Mouse (Mus musculus): ENCODE results near the gene Zfp938. TPM values are rescaled to one million over a fixed set of nuclear protein-coding genes. Genes with fewer than 3 reads are reported as not detected.

The Zfp938 gene
- 16.4 and 17.0 TPM in 2 replicates for polyA plus RNA-seq (2015; fragmentation: Nextera tagmentation; extraction: Ambion mirVana)

GRCm38 (mm10) chr10:82240742-82241400, at the start of gene Zfp938:
Gene Zfp938, minus strand, starts transcription at chr10:82241280.
- Histone ChIP-seq H3K4me2 (ENCODE audit: low read length) (peak within 1 kb of the TSS; percentile 59), H3K4me1 (replicated peaks; ENCODE audit: insufficient read depth, low read length) (0 out of 2 replicates have a peak, but pooled peaks cover 3% of the 10 kb centered on the region), H3K36me3 (ENCODE audit: insufficient read depth, low read length) (no peaks in the 10 kb centered on the region), H3K4me3 (replicated peaks; ENCODE audit: low read depth, low read length) (peak within 1 kb of the TSS; percentile 55), H3K27ac (peak within 1 kb of the TSS; percentile 67), H3K9me3 (replicated peaks; ENCODE audit: low read length) (no peaks in the 10 kb centered on the region), H3K27me3 (ENCODE audit: insufficient read depth, low read length) (no peaks in the 10 kb centered on the region), H3K9ac (ENCODE audit: low read depth, low read length) (peak within 1 kb of the TSS; percentile 60)
- no peak for TF ChIP-seq CTCF (IDR thresholded peaks at IDR 0.05; ENCODE audit: low read depth)
- DNase-seq (ENCODE audit: low spot score) (peak; percentile 96), ATAC-seq (replicated peaks; ENCODE audit: low FRiP score, low read depth) (peak; percentile 99)
- 2% methylated on average over 27 of the region's 27 CpGs for WGBS

- H3K27me3 ChIP-seq (ENCODE audit: insufficient read depth, low read length): no peaks in the 10 kb centered on the region
- H3K9me3 ChIP-seq (replicated peaks; ENCODE audit: low read length): no peaks in the 10 kb centered on the region
- no peak for ATAC-seq (replicated peaks; ENCODE audit: low FRiP score, low read depth)
- 89% methylated on average over 2 of the region's 2 CpGs for WGBS
- H3K27ac ChIP-seq: no peak overlapping the region
- no peak for TF ChIP-seq CTCF (IDR thresholded peaks at IDR 0.05; ENCODE audit: low read depth)
- H3K9ac ChIP-seq (ENCODE audit: low read depth, low read length): no peak overlapping the region
- H3K36me3 ChIP-seq (ENCODE audit: insufficient read depth, low read length): no peaks in the 10 kb centered on the region
- DNase-seq (ENCODE audit: low spot score): no peak
- H3K4me1 ChIP-seq (replicated peaks; ENCODE audit: insufficient read depth, low read length): no peaks in the 10 kb centered on the region
- H3K4me2 ChIP-seq (ENCODE audit: low read length): no peak overlapping the region
- H3K4me3 ChIP-seq (replicated peaks; ENCODE audit: low read depth, low read length): no peak overlapping the region
Observed at GRCm38 (mm10) chr10:82257331-82257730, 16.3 kb upstream of the Zfp938 start.

- DNase-seq (ENCODE audit: low spot score): no peak
- Histone ChIP-seq H3K4me1 (replicated peaks; ENCODE audit: insufficient read depth, low read length) (0 out of 2 replicates have a peak, but pooled peaks cover 3% of the 10 kb centered on the region), H3K27ac (no peak overlapping the region), H3K36me3 (ENCODE audit: insufficient read depth, low read length) (no peaks in the 10 kb centered on the region), H3K9ac (ENCODE audit: low read depth, low read length) (no peak overlapping the region), H3K4me3 (replicated peaks; ENCODE audit: low read depth, low read length) (no peak overlapping the region), H3K9me3 (replicated peaks; ENCODE audit: low read length) (no peaks in the 10 kb centered on the region), H3K4me2 (ENCODE audit: low read length) (no peak overlapping the region), H3K27me3 (ENCODE audit: insufficient read depth, low read length) (no peaks in the 10 kb centered on the region)
- ATAC-seq (replicated peaks; ENCODE audit: low FRiP score, low read depth): no peak
- TF ChIP-seq CTCF (IDR thresholded peaks at IDR 0.05; ENCODE audit: low read depth): no peak
Observed at GRCm38 (mm10) chr10:82245021-82245420, 3.9 kb upstream of the Zfp938 start.

- WGBS: 64% methylated on average over 5 of the region's 5 CpGs
- H3K27me3 ChIP-seq (ENCODE audit: insufficient read depth, low read length): no peaks in the 10 kb centered on the region
- H3K36me3 ChIP-seq (ENCODE audit: insufficient read depth, low read length): no peaks in the 10 kb centered on the region
- peak overlapping the region; percentile 59 for H3K4me2 ChIP-seq (ENCODE audit: low read length)
- DNase-seq (ENCODE audit: low spot score) (no peak), ATAC-seq (replicated peaks; ENCODE audit: low FRiP score, low read depth) (no peak)
- H3K9me3 ChIP-seq (replicated peaks; ENCODE audit: low read length): no peaks in the 10 kb centered on the region
- 0 out of 2 replicates have a peak, but pooled peaks cover 3% of the 10 kb centered on the region for H3K4me1 ChIP-seq (replicated peaks; ENCODE audit: insufficient read depth, low read length)
- H3K4me3 ChIP-seq (replicated peaks; ENCODE audit: low read depth, low read length): peak overlapping the region; percentile 55
- TF ChIP-seq CTCF (IDR thresholded peaks at IDR 0.05; ENCODE audit: low read depth): no peak
- no peak overlapping the region; the same call in 1 of the 2 replicates for H3K9ac ChIP-seq (ENCODE audit: low read depth, low read length)
- no peak overlapping the region for H3K27ac ChIP-seq
Observed at GRCm38 (mm10) chr10:82241401-82241788, 315 bp upstream of the Zfp938 start.

GRCm38 (mm10) chr10:82178257-82179064, 62.6 kb downstream of the Zfp938 start:
- no peak for TF ChIP-seq CTCF (IDR thresholded peaks at IDR 0.05; ENCODE audit: low read depth)
- ATAC-seq (replicated peaks; ENCODE audit: low FRiP score, low read depth) (peak; percentile 98), DNase-seq (ENCODE audit: low spot score) (peak; percentile 95)
- Histone ChIP-seq H3K4me2 (ENCODE audit: low read length) (peak overlapping the region; percentile 65), H3K9ac (ENCODE audit: low read depth, low read length) (peak overlapping the region; percentile 60), H3K36me3 (ENCODE audit: insufficient read depth, low read length) (no peaks in the 10 kb centered on the region), H3K9me3 (replicated peaks; ENCODE audit: low read length) (no peaks in the 10 kb centered on the region), H3K27ac (peak overlapping the region; percentile 94), H3K4me3 (replicated peaks; ENCODE audit: low read depth, low read length) (peak overlapping the region; percentile 54), H3K27me3 (ENCODE audit: insufficient read depth, low read length) (no peaks in the 10 kb centered on the region), H3K4me1 (replicated peaks; ENCODE audit: insufficient read depth, low read length) (no peaks in the 10 kb centered on the region)
- WGBS: 4% methylated on average over 47 of the region's 47 CpGs

Other genes starting within 250 kb of the Zfp938 start
- gene Zfp873, start 193.2 kb downstream of the Zfp938 start, polyA plus RNA-seq (2015; fragmentation: Nextera tagmentation; extraction: Ambion mirVana): 9.1 TPM in 2 replicates
- 3.7 and 4.5 TPM in 2 replicates for gene BC024063, start 157.9 kb downstream of the Zfp938 start, polyA plus RNA-seq (2015; fragmentation: Nextera tagmentation; extraction: Ambion mirVana)
- 5.9 and 6.4 TPM in 2 replicates for gene AU041133, start 113.3 kb downstream of the Zfp938 start, polyA plus RNA-seq (2015; fragmentation: Nextera tagmentation; extraction: Ambion mirVana)
- gene 4932415D10Rik, start 75.3 kb upstream of the Zfp938 start, polyA plus RNA-seq (2015; fragmentation: Nextera tagmentation; extraction: Ambion mirVana): not detected in 2 replicates
- gene Gm4924, start 113.0 kb upstream of the Zfp938 start, polyA plus RNA-seq (2015; fragmentation: Nextera tagmentation; extraction: Ambion mirVana): 6.7 and 8.4 TPM in 2 replicates